Mouse (Mus musculus): ENCODE data around the gene Nop2. TPM values are rescaled to one million over a fixed set of nuclear protein-coding genes. Genes with fewer than 3 reads are reported as not detected.

Gene Nop2
- polyA plus RNA-seq, 1 experiment from 2014 or later: 49.7 TPM

DNA sequence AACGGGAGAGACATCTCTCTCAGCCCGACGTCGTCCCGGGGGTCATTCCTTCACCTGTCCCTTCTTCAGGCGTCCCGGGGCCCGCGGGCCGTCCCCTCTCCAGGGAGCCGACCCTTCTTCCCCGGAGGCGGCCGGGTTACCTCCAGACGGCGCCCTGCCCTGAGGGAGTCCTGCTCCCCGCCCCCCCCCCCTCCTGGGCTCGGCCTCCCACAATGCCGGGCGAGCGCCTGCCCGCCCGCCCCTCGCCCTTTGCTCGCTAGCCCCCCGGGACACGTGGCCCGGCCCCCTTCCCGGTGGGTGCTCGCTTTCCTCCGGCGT is 35.5 kb upstream of the Nop2 start:
- under 1% methylated on average over 19 of the region's 32 CpGs for WGBS
- ATAC-seq (ENCODE audit: low FRiP score, low read depth): no peak

DNA sequence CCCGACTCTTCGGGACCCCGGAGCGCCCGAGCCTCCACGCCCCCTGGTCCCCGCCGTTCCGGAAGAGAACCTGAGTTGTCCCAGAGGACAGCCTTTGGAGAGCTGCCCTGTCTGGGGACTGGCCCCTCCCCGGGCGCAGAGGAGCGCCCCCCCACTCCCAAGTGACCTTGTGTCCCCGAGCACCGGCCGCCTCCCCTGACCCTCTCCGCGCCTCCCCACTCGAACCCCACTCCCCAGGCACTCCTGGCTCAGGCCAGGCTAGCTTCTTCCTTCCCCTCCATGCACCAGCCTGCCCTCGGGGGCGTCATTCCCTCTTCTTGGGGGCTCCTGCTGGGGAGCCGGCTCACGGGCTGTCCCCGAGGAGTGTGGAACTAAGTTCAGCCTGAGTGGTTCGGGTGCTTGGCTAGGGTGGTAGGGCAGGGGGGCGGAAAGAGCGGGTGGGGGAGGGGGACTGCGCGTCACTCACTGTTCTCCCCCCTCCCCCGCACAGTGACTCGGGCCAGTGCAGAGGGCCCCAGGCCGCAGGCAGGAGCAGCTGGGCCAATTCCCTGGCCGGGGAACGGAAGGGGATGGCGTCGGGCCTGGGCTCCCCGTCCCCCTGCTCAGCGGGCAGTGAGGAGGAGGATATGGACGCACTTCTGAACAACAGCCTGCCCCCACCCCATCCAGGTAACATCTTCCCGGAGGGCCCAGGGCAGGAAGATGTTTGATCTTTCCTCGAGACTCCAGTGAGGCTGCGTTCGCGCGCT is 34.9 kb upstream of the Nop2 start:
- peaks cover 42% of the 10 kb centered on the region for H3K4me1 ChIP-seq (replicated peaks)
- peak overlapping the region; percentile 86 for H3K4me3 ChIP-seq
- H3K9ac ChIP-seq: peak overlapping the region; percentile 92
- H3K9me3 ChIP-seq: no peaks in the 10 kb centered on the region
- ATAC-seq (ENCODE audit: low FRiP score, low read depth): peak; percentile 38
- H3K36me3 ChIP-seq: peaks cover 20% of the 10 kb centered on the region
- H3K27me3 ChIP-seq: no peaks in the 10 kb centered on the region
- peak overlapping the region; percentile 89 for H3K4me2 ChIP-seq
- WGBS: under 1% methylated on average over 41 of the region's 44 CpGs
- H3K27ac ChIP-seq (replicated peaks): peak overlapping the region; percentile 93

More for the DNA sequence above, 35.5 kb upstream of the Nop2 start:
- Histone ChIP-seq H3K4me2 (peak overlapping the region; percentile 89), H3K27me3 (no peaks in the 10 kb centered on the region), H3K4me3 (peak overlapping the region; percentile 86), H3K27ac (replicated peaks) (peak overlapping the region; percentile 93), H3K9me3 (no peaks in the 10 kb centered on the region), H3K4me1 (replicated peaks) (peaks cover 42% of the 10 kb centered on the region), H3K36me3 (peaks cover 15% of the 10 kb centered on the region), H3K9ac (peak overlapping the region; percentile 92)

DNA sequence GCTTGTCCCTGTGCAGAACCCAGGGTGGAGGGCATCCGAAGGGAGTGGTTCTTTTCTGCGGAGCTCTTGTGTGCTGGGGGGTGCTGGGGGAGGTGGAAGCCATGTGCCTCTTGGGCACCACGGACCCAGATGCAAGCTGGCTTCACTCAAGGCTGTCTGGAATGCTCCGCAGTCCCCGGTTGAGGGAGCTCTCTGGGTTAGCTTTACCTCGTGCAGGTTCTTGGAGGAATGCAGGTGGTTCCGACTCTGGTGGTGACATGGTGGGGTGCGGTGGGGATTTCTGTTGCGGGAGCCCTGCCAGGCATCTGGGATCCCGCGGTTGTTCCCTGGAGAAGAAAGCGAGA is 34.4 kb upstream of the Nop2 start:
- under 1% methylated on average over 12 of the region's 12 CpGs for WGBS
- no peak for ATAC-seq (ENCODE audit: low FRiP score, low read depth)

DNA sequence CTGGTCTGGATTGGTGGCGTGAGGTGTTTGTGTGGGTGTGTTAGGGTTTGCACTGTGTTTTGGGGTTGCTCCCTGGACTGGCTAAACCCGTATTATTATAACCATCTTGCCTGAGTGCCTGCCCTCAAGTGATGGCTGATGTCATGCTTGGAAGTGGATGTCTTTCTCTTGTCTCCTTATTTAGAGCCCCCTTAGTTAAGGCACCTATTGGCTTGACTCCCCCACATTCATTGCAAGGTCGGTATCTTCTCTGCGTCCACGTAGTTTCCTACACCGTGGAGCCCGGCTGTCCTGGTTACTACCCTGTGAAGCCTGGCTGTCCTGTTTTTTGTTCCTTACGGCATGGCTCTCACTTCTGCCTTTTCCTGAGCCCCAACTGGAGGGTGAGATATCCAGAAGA is 33.8 kb upstream of the Nop2 start:
- 50% methylated on average over 8 of the region's 8 CpGs for WGBS
- no peak overlapping the region for H3K27ac ChIP-seq (replicated peaks)

More for the DNA sequence above, 34.4 kb upstream of the Nop2 start:
- Histone ChIP-seq H3K9ac (peak overlapping the region; percentile 92), H3K4me3 (peak overlapping the region; percentile 86), H3K9me3 (no peaks in the 10 kb centered on the region), H3K4me2 (peak overlapping the region; percentile 89), H3K27me3 (no peaks in the 10 kb centered on the region), H3K27ac (replicated peaks) (peak overlapping the region; percentile 93), H3K4me1 (replicated peaks) (peaks cover 42% of the 10 kb centered on the region), H3K36me3 (peaks cover 26% of the 10 kb centered on the region)

DNA sequence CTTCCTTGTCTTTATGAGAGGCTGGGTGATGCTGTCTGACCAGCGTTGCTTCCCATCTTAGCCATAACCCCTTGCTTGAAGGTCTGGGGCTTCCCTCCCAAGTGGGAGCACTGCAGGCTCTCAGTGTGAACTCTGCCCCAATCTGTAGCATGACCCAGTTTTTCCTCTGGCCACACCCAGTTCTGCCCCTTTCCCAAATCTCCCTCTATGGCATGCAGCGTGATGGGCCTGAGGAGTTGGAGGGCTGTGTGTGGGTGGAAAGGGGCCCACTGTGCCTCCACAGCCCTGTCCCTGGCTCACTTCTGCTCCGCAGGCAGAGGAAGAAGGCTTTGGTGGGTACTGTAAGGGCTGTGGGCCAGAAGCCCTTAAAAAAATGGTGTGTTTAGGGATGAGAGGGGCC is 33.2 kb upstream of the Nop2 start:
- Histone ChIP-seq H3K4me1 (replicated peaks) (peaks cover 42% of the 10 kb centered on the region), H3K36me3 (peaks cover 35% of the 10 kb centered on the region), H3K27me3 (no peaks in the 10 kb centered on the region), H3K9ac (peak overlapping the region; percentile 92), H3K9me3 (no peaks in the 10 kb centered on the region), H3K4me3 (peak overlapping the region; percentile 86), H3K4me2 (peak overlapping the region; percentile 89), H3K27ac (replicated peaks) (no peak overlapping the region)
- ATAC-seq (ENCODE audit: low FRiP score, low read depth): no peak
- WGBS: 72% methylated on average over 3 of the region's 3 CpGs

More for the DNA sequence above, 33.8 kb upstream of the Nop2 start:
- H3K9me3 ChIP-seq: no peaks in the 10 kb centered on the region
- peaks cover 42% of the 10 kb centered on the region for H3K4me1 ChIP-seq (replicated peaks)
- H3K36me3 ChIP-seq: peaks cover 32% of the 10 kb centered on the region
- peak overlapping the region; percentile 92 for H3K9ac ChIP-seq
- no peak for ATAC-seq (ENCODE audit: low FRiP score, low read depth)
- peak overlapping the region; percentile 89 for H3K4me2 ChIP-seq
- H3K27me3 ChIP-seq: no peaks in the 10 kb centered on the region
- peak overlapping the region; percentile 86 for H3K4me3 ChIP-seq

DNA sequence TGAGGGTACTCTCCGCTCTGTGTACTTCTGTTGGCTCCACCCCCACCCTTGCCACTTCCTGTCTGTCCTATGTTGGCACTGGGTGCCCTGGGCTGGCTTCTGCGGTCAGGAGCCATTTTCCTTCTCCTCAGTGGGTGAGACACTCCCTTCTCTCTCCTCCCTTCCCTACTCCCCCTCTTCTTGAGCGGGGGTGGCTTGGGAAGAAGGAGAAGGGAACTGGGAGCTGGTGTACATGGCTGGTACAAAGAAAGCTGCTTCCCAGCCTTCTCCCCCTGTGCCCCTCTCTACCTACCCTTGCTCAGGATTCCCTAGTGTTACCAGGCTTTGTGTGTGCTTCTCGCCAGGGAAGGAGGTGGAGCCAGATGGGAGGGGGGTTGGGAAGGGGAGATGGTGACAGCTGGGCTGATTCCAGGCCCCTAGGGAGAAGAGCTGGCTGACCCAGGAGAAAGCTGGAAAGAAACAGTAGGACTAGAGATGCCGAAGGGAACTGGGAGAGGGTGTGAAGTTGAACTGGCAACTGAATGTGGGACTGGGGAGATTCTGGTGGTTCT is 32.2 kb upstream of the Nop2 start:
- WGBS: 18% methylated on average over 5 of the region's 5 CpGs
- no peaks in the 10 kb centered on the region for H3K27me3 ChIP-seq
- H3K9me3 ChIP-seq: no peaks in the 10 kb centered on the region
- peak overlapping the region; percentile 68 for H3K27ac ChIP-seq (replicated peaks)
- H3K4me1 ChIP-seq (replicated peaks): peaks cover 42% of the 10 kb centered on the region
- ATAC-seq (ENCODE audit: low FRiP score, low read depth): no peak
- peak overlapping the region; percentile 15; the same call in 1 of the 2 replicates for H3K9ac ChIP-seq
- H3K4me3 ChIP-seq: peak overlapping the region; percentile 19
- peaks cover 42% of the 10 kb centered on the region for H3K36me3 ChIP-seq
- H3K4me2 ChIP-seq: peak overlapping the region; percentile 89

DNA sequence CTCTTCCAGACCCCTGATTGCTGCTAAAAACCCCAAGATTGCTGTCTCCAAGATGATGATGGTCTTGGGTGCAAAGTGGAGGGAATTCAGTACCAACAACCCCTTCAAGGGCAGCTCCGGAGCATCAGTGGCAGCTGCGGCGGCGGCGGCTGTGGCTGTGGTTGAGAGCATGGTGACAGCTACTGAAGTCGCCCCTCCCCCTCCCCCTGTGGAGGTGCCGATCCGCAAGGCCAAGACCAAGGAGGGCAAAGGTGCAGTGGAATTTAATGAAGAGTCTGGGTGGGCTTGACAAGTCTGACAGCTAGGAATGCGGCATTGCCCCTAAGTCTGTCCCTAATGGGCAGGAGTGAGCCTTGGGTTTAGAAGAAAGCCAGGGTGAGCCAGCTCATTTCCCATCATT is 30.3 kb upstream of the Nop2 start:
- H3K36me3 ChIP-seq: peaks cover 60% of the 10 kb centered on the region
- H3K4me1 ChIP-seq (replicated peaks): peaks cover 34% of the 10 kb centered on the region
- no peak overlapping the region for H3K9ac ChIP-seq
- H3K4me3 ChIP-seq: no peak overlapping the region
- no peaks in the 10 kb centered on the region for H3K9me3 ChIP-seq
- no peak for ATAC-seq (ENCODE audit: low FRiP score, low read depth)
- H3K4me2 ChIP-seq: no peak overlapping the region
- no peaks in the 10 kb centered on the region for H3K27me3 ChIP-seq
- 84% methylated on average over 8 of the region's 9 CpGs for WGBS
- no peak overlapping the region for H3K27ac ChIP-seq (replicated peaks)

DNA sequence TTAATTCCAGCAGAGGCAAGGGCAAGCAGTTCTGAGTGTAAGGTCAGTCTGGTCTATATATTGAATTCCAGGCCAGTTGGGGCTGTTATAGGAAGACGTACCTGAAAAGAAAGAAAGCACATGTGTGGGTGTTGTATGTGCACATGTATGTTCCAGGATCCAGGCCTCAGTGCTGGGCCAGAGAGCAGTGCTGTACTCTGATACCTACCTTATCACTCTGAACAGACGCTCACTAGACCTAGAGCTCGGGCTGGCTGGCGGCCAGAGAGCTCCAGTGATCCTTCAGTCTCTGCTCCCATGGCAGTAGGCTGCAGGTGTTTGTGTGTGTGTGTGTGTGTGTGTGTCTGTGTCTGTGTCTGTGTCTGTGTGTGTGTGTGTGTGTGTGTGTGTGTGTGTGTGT is 27.5 kb upstream of the Nop2 start:
- 88% methylated on average over 4 of the region's 4 CpGs for WGBS

DNA sequence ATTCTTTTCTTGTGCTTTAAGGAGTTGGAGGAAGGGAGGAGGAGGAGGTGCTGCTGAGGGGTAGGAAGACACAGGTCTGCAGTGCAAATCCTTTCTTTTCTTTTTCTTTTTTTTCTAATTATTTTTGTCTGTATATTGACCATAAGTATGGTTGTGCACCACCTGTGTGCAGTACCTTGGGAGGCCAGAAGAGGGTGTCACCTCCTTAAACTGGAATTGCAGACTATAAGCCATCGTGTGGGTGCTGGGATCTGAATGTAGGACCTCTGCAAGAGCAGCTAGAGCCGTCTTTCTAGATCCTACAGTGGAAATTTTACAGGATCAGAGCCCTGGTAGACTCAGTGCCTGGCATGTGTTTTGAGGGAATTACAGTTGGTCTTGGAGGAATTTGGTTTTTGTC is 24.0 kb upstream of the Nop2 start:
- no peak for ATAC-seq (ENCODE audit: low FRiP score, low read depth)
- Histone ChIP-seq H3K9me3 (no peaks in the 10 kb centered on the region), H3K36me3 (peaks cover 92% of the 10 kb centered on the region), H3K27me3 (no peaks in the 10 kb centered on the region), H3K27ac (replicated peaks) (no peak overlapping the region), H3K4me2 (no peak overlapping the region), H3K9ac (no peak overlapping the region), H3K4me3 (no peak overlapping the region), H3K4me1 (replicated peaks) (no peaks in the 10 kb centered on the region)
- 95% methylated on average over 2 of the region's 2 CpGs for WGBS

More for the DNA sequence above, 27.5 kb upstream of the Nop2 start:
- no peak overlapping the region for H3K4me2 ChIP-seq
- peaks cover 15% of the 10 kb centered on the region for H3K4me1 ChIP-seq (replicated peaks)
- H3K27me3 ChIP-seq: no peaks in the 10 kb centered on the region
- no peak overlapping the region for H3K4me3 ChIP-seq
- no peak overlapping the region for H3K27ac ChIP-seq (replicated peaks)
- ATAC-seq (ENCODE audit: low FRiP score, low read depth): no peak
- no peaks in the 10 kb centered on the region for H3K9me3 ChIP-seq
- H3K9ac ChIP-seq: no peak overlapping the region
- H3K36me3 ChIP-seq: peaks cover 88% of the 10 kb centered on the region

DNA sequence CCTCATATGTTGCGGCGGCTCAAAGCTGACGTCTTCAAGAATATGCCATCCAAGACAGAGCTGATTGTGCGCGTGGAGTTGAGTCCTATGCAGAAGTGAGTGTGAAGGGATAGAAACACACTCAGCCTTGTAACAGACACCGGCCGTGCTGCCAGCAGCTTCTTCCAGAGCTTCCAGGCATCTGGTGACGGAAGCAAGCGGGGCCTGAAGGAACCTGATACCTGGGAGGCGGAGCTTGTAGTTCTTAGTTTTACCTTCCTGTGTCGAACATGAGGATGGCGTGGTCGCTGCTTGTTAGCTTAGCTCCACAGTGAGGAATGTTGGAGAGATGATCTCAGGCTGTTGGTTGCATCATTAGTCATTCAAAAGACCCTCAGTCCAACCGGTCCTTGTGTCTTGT is 22.3 kb upstream of the Nop2 start:
- 94% methylated on average over 14 of the region's 14 CpGs for WGBS

DNA sequence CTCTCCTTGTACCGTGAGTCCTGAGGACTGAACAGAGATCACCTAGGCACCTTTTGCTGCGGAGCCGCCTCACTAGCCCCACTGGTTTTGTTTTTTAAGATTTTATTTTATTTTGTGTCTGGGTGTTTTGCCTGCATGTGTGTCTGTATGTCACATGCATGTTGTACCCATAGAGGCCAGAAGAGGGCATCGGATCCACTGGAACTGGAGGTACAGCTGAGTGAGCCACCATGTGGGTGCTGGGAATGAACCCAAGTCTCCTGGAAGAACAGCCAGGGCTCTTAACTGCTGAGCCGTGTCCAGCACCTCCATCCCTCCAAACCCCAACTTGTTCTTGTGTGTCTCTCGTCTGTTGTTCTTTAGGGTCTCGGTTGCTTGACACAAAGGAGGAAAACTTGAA is 20.8 kb upstream of the Nop2 start:
- peak; percentile 69; the same call in 1 of the 2 replicates for ATAC-seq (ENCODE audit: low FRiP score, low read depth)
- Histone ChIP-seq H3K27me3 (no peaks in the 10 kb centered on the region), H3K27ac (replicated peaks) (no peak overlapping the region), H3K36me3 (peaks cover 96% of the 10 kb centered on the region), H3K9me3 (no peaks in the 10 kb centered on the region), H3K4me3 (no peak overlapping the region), H3K9ac (no peak overlapping the region), H3K4me1 (replicated peaks) (no peaks in the 10 kb centered on the region), H3K4me2 (no peak overlapping the region)
- 84% methylated on average over 7 of the region's 7 CpGs for WGBS

More for the DNA sequence above, 22.3 kb upstream of the Nop2 start:
- Histone ChIP-seq H3K9ac (no peak overlapping the region), H3K9me3 (no peaks in the 10 kb centered on the region), H3K4me1 (replicated peaks) (no peaks in the 10 kb centered on the region), H3K27ac (replicated peaks) (no peak overlapping the region), H3K4me2 (no peak overlapping the region), H3K4me3 (no peak overlapping the region), H3K36me3 (peaks cover 97% of the 10 kb centered on the region), H3K27me3 (no peaks in the 10 kb centered on the region)
- ATAC-seq (ENCODE audit: low FRiP score, low read depth): no peak

DNA sequence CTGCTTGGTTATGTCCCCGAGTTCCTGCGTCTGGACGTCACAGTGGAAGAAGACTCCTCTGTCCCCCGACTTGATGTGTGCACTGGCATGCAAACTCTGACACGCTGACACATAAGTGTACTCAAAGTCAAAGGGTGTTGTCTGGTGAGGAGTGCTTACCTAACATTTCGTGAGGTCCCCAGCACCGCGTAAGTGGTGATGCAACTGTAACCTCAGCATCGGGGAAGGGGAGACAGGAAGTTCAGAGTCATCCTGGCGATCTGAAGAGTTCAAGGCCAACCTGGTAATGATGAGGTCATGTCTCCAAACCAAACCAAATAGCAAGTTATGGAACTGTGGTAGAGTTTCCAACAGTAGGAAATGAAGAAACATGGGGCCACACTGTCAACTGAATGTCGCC is 19.2 kb upstream of the Nop2 start:
- Histone ChIP-seq H3K9ac (no peak overlapping the region), H3K36me3 (peaks cover 97% of the 10 kb centered on the region), H3K27me3 (no peaks in the 10 kb centered on the region), H3K27ac (replicated peaks) (no peak overlapping the region), H3K4me1 (replicated peaks) (no peaks in the 10 kb centered on the region), H3K4me3 (no peak overlapping the region), H3K4me2 (no peak overlapping the region), H3K9me3 (no peaks in the 10 kb centered on the region)
- no peak for ATAC-seq (ENCODE audit: low FRiP score, low read depth)
- 94% methylated on average over 11 of the region's 11 CpGs for WGBS

All from hindbrain, embryonic 15.5 days (tissue).